Mouse (Mus musculus): ENCODE results near the gene Fam131c.

Gene Fam131c

GRCm38 (mm10) chr4:141405314-141405622 lies 37.2 kb downstream of the Fam131c start:
- intact Hi-C loops (cut with DNase I) = loop anchor here (2.0 to 10.0 kb wide), 2 partner anchors 26 to 450 kb away; no protein-coding TSS in a partner anchor

GRCm38 (mm10) chr4:141406516-141407299 lies 38.7 kb downstream of the Fam131c start:
- intact Hi-C loops (cut with DNase I) = loop anchor here (2.0 to 10.0 kb wide), 2 partner anchors 170 to 448 kb away; no protein-coding TSS in a partner anchor

GRCm38 (mm10) chr4:141408577-141408976 lies 40.6 kb downstream of the Fam131c start:
- intact Hi-C loops (cut with DNase I) = loop anchor here (10.0 kb wide), 1 partner anchor 446 kb away; no protein-coding TSS in a partner anchor

- intact Hi-C loops (cut with DNase I) = no loop called here
These were observed 43.5 kb downstream of the Fam131c start for GRCm38 (mm10) chr4:141411430-141411992.

GRCm38 (mm10) chr4:141415924-141416323 lies 47.9 kb downstream of the Fam131c start, which contains the start of gene Clcnkb:
TSS of gene Clcnkb (minus strand) at chr4:141416014.
- intact Hi-C loops (cut with DNase I) = no loop called here

GRCm38 (mm10) chr4:141419398-141420191 lies 51.6 kb downstream of the Fam131c start:
- intact Hi-C loops (cut with DNase I) = no loop called here

GRCm38 (mm10) chr4:141420192-141420829 lies 52.3 kb downstream of the Fam131c start, which contains the start of gene Hspb7:
TSS of gene Hspb7 (plus strand) at chr4:141420779.
- intact Hi-C loops (cut with DNase I) = no loop called here

- intact Hi-C loops (cut with DNase I) = no loop called here
These were observed 52.9 kb downstream of the Fam131c start for GRCm38 (mm10) chr4:141420886-141421285.

- intact Hi-C loops (cut with DNase I) = no loop called here
These were observed 53.4 kb downstream of the Fam131c start for GRCm38 (mm10) chr4:141421423-141421822.

- intact Hi-C loops (cut with DNase I) = no loop called here
These were observed 54.8 kb downstream of the Fam131c start for GRCm38 (mm10) chr4:141422841-141423240.

- intact Hi-C loops (cut with DNase I) = no loop called here
These were observed 55.3 kb downstream of the Fam131c start for GRCm38 (mm10) chr4:141423288-141423687.

GRCm38 (mm10) chr4:141423691-141424431 lies 55.8 kb downstream of the Fam131c start:
- intact Hi-C loops (cut with DNase I) = no loop called here

- intact Hi-C loops (cut with DNase I) = no loop called here
These were observed 57.8 kb downstream of the Fam131c start for GRCm38 (mm10) chr4:141425484-141426479.

- intact Hi-C loops (cut with DNase I) = no loop called here
These were observed 59.1 kb downstream of the Fam131c start for GRCm38 (mm10) chr4:141426796-141427745.

GRCm38 (mm10) chr4:141427921-141428320 lies 59.9 kb downstream of the Fam131c start:
- intact Hi-C loops (cut with DNase I) = no loop called here

- intact Hi-C loops (cut with DNase I) = no loop called here
These were observed 61.4 kb downstream of the Fam131c start for GRCm38 (mm10) chr4:141429381-141429780.

GRCm38 (mm10) chr4:141429847-141430246 lies 61.8 kb downstream of the Fam131c start:
- intact Hi-C loops (cut with DNase I) = loop anchor here (2.0 to 5.0 kb wide), 2 partner anchors 25 to 43 kb away; no protein-coding TSS in a partner anchor

GRCm38 (mm10) chr4:141430997-141431396 lies 63.0 kb downstream of the Fam131c start:
- intact Hi-C loops (cut with DNase I) = loop anchor here (1.0 to 5.0 kb wide), 3 partner anchors 26 to 144 kb away; no protein-coding TSS in a partner anchor

Data from adrenal gland (tissue).